Mouse (Mus musculus) embryo, embryonic 9.5 days (tissue): ENCODE data around the gene Il1b.

ENCODE experiments used
- DNase-seq: peaks from one replicate; pipeline ENCODE4 v3.0.0-alpha.2; 2017; ENCODE audit errors: extremely low spot score

The Il1b gene

DNA sequence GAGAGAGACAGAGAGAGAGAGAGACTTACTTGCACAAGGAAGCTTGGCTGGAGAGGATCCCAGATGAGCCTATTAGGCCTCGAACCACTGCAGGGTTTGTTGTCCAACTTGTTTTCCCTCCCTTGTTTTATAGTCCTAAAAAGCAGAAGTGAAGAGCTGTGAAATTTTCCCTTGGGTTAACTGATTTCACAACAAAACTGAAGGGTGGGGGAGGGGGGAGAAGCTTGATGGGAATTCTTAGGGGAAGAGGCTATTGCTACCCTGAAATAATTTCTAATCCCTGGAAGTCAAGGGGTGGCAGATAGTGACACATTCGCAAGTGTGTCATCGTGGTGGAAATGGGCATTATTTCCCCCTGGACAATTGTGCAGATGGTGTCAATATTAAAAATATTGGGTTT lies at the start of gene Il1b:
Il1b (minus strand) TSS at position 101 of the 400 bp plus-strand sequence.
- DNase-seq = no peak

GRCm38 (mm10) chr2:129419361-129419880 lies 48.5 kb upstream of the Il1b start:
- DNase-seq = no peak

DNA sequence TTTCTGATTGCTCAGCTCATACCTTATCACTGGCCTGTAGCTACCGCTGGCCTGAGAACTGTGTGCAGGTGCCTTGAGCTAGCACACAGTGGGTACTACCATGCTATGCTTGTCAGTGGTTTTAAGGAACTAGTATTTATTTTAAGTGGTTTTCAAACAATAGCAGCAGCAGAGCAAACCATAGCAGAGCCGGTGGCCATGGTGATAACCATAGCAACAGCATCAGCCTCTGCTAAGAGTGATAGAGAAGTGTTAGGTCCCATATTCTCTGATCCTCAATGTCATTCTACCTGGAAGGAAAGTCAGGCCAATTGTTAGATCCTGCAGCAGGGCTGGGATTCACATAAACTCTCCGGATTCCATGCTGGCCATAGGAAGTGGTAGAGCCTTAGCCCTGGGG lies 43.7 kb upstream of the Il1b start:
- DNase-seq = no peak

GRCm38 (mm10) chr2:129413488-129413887 lies 42.5 kb upstream of the Il1b start:
- no peak for DNase-seq

- no peak for DNase-seq
Measured at GRCm38 (mm10) chr2:129411651-129412050, 40.7 kb upstream of the Il1b start.

- DNase-seq = no peak
Measured at GRCm38 (mm10) chr2:129410344-129410743, 39.4 kb upstream of the Il1b start.

GRCm38 (mm10) chr2:129408476-129408875 lies 37.5 kb upstream of the Il1b start:
- peak; percentile 65 for DNase-seq

- no peak for DNase-seq
Measured at GRCm38 (mm10) chr2:129407596-129407995, 36.7 kb upstream of the Il1b start.

- DNase-seq = no peak
Measured at GRCm38 (mm10) chr2:129406508-129406907, 35.6 kb upstream of the Il1b start.

DNA sequence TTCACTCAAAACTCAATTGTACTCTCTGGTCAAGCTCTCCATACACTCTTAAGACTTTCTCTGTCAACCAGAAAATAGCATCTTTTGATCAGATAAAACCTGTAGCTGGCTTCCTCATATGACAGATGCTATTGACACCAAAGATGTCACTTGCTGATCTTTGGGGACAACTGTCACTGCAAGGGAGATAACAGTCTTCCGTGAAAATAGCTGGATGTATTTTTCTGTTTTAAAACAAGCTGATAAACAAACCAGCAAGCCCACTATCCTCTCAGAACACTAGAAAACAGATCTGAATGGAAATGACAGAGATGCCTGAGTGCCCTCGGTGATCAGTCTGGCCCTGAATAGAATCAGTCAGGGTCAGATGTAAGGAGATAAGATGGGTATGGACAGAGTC lies 32.8 kb upstream of the Il1b start:
- no peak for DNase-seq

- DNase-seq = no peak
Measured at GRCm38 (mm10) chr2:129402330-129402729, 31.4 kb upstream of the Il1b start.

DNA sequence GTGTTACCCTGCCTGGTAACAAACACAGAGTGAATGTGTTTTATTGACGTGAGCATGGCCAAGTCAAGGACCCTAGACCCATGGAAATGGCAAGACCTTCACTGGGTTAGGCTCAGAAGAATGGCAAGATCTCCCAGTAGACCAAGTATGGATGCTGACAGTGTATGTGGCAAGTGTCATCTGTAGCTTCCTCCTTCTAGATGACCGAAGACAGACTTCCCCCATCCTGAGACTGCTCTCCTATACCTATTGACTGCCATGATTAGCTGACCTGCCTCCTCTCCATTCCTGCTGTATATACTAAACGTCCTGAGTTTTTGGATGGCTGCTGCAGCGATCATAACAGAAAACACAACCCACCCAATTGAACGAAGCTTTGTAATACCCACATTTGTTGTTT lies 30.9 kb upstream of the Il1b start:
- no peak for DNase-seq

- no peak for DNase-seq
Measured at GRCm38 (mm10) chr2:129398176-129398575, 27.2 kb upstream of the Il1b start.

DNA sequence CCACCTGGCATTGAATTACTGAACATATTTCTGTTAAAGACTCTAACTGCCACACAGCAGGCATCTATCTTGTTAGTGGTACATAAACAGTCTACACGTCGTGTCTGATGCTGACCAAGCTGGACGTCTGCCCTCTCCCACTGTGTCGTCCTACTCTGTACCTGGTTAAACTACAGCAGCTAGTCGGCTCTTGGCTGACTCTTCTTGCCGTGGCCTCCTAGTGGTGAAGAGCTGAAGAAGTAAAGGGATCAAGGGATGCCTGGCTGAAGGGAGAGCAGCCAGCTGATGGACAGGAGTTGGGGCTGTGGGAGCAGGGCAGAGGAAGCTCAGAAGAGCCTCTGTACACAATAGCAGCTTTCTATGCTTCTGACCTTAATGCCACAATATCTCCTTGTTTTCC lies 22.6 kb upstream of the Il1b start:
- DNase-seq = no peak

- no peak for DNase-seq
Measured at GRCm38 (mm10) chr2:129390161-129390560, 19.2 kb upstream of the Il1b start.

DNA sequence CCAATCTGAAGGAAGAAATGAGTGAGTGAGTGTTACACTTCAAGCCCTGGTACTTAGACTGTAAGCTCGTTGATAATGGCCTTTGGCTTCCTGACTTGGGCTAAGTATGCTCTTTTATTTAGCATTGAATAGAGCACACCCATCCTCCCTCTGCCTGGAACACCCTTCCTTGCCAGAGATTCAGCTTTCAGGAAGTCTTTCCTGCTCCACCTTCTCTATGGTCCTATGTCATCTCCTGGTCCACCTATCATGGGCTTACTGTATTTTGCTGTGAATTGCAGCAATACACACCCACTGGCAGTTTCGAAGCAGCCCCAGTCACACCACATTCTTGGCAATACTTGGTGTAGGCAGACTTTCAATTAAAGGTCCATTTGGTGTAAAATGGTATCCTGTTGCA lies 18.4 kb upstream of the Il1b start:
- DNase-seq = no peak

DNA sequence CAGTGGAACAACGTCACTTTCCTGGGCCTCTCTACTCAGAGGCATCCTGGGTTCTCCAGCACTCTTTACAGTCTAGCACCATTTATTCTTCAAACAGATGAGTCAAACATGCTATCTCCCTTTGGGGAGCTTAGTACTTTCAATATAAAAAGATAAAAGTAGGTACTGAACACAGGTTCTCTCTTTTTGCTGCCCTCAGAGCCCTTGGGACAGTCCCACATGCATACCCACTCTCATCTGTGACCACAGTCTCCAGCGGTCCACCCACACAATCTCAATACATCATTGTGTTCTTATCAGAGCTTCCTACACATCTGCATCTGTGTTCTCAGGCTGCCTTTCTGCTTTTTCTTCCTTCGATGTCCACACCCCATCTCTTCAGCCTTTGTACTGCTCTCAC lies 14.4 kb upstream of the Il1b start:
- DNase-seq = no peak

GRCm38 (mm10) chr2:129384272-129384660 lies 13.3 kb upstream of the Il1b start:
- no peak for DNase-seq

DNA sequence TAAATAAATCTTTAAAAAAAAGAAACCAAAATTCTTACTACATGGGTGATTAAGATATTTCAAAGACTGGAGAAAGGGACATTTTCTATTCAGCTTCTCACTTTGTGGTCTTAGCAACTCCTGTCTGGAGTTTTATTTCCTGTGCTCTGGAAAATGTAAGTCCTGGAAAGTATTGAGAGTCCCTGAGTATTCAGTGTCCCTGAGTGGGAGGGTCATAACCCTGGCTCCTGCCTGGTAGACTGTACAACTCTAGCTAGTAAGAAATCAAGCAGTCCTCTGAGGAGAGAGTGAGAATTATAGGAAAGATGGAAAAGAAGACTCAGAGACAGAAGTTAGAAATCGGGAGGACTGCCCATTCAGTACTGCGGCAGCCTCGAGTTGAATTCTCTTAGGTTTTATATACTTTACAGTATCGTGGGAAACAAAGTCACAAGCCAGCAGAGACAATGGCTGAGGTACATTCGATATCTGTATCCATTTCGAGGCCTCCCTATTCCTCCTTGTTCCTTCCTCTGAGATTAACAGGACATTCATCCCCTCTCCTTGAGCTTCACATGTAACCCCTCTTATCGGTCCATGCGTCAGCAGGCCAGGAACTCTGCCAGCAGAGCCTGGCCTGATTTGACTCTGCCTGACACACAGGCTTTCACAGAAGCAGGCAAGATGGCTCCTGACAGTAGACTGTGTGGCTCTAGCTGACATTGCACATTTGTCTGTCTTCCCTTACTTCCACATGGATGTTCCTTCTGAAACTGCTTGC lies 12.8 kb upstream of the Il1b start:
- no peak for DNase-seq

GRCm38 (mm10) chr2:129380746-129381474 lies 10.0 kb upstream of the Il1b start:
- DNase-seq = no peak

GRCm38 (mm10) chr2:129380211-129380610 lies 9.3 kb upstream of the Il1b start:
- no peak for DNase-seq

GRCm38 (mm10) chr2:129373307-129373706 lies 2.4 kb upstream of the Il1b start:
- DNase-seq = no peak

DNA sequence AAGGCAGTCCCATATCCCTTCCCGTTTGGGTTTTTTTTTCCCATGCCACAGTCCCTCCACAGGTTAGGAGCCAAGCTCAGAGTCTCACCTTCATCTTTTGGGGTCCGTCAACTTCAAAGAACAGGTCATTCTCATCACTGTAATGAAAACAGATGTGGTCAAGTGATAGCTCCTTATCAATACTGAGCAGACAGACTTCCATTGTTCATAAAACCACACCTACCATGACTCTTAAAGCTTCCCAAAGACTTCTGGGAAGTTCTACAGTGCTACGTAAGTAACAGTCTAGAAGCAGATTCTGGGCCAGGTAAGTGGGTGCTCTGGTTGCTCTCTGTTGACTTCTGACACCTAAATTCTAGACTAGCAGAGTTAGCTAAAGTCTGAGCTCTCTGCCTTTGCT lies 1.3 kb downstream of the Il1b start:
- DNase-seq = no peak
